ENCODE assay signal across 13 mouse cellular contexts in the genomic region with DNA sequence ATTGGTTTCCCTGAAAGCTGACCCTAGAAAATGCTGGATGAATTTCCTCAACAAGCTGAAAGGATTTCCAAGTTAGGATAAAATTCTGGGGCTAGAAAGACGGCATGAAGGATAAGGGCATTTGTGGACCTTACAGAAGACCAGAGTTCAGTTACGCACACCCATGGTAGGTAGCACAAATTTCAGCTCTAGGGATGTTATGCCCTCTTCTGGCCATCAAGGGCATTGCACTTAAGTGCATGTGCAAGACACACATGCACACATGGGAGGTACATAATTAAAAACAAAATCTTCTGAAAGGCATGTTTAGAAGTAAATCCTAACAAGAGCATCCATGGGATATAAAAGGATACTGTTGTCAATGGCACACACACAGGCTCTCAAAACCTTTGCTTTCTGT. TPM values are rescaled to one million over a fixed set of nuclear protein-coding genes. Genes with fewer than 3 reads are reported as not detected.
DNase-seq lines count a peak whose midpoint lies in the region; ATAC-seq and TF ChIP-seq lines count a peak whose summit lies in the region.
"Had no signal": no experiment of that assay in that cellular context is flagged by ENCODE, and none has a peak within 500 bp of the region (broad histone marks: within the 10 kb centered on the region; RNA-seq: fewer than 3 reads in every experiment).

No protein-coding gene starts in this region.

- no peak for ATAC-seq in Patski
- ATAC-seq in megakaryocyte, adult 5-6 weeks (ENCODE audit: poor library complexity, severe bottlenecking), result 0 out of 2 replicates have a peak, but pooled peaks have one; percentile 37

- no peak overlapping the region for H3K4me3 ChIP-seq in left cerebral cortex, adult 2 months

- TF ChIP-seq CTCF in left cerebral cortex, adult 2 months (IDR thresholded peaks at IDR 0.05), result peak; percentile 54
- TF ChIP-seq CTCF in Patski (IDR thresholded peaks at IDR 0.05), result peak; percentile 56

- no peaks in the 10 kb centered on the region for H3K27me3 ChIP-seq in Patski

- POLR2A ChIA-PET in Patski (lab: Charles Lee), result interaction anchor here (0.6 kb wide), 1 partner anchor 72 kb away, joined by 4 read pairs; no protein-coding TSS in a partner anchor

- no peak overlapping the region for H3K27ac ChIP-seq in left cerebral cortex, adult 2 months

- CTCF ChIA-PET in Patski (lab: Charles Lee), result interaction anchor here (1.0 to 2.5 kb wide), 2 partner anchors 25 to 76 kb away, joined by 4 to 6 read pairs; no protein-coding TSS in a partner anchor

- peak; percentile 34 to 56 for DNase-seq in cerebellum, postnatal 14 days
- no peak for DNase-seq in cerebellum, adult 9-10 months
- DNase-seq in left cerebral cortex, adult 2 months (ENCODE audit: extremely low spot score in 1 of 2, low spot score in 2 of 2), result no peak
- DNase-seq in left cerebral cortex, adult 18-20 months (ENCODE audit: low spot score in 2 of 2), result no peak
- no peak for DNase-seq in Patski (ENCODE audit: low read depth, low spot score)
- no peak for DNase-seq in right cerebral cortex, postnatal 4 days
- DNase-seq in urinary bladder, postnatal 4 days (ENCODE audit: low spot score in 2 of 2), result no peak
- DNase-seq: adrenal gland, postnatal 36 days; lung, postnatal 36 days had no signal

- in situ Hi-C loops in Patski (cut with MboI; ENCODE audit: low pct_unique_long_range_greater_than_20kb), result no loop called here

- intact Hi-C loops in left cerebral cortex, adult 2 months (cut with DNase I), result no loop called here

RNA-seq across cellular contexts. Expression of a gene that starts 54.6 kb away (rescaled TPM):
- not detected for total RNA-seq in left cerebral cortex, adult 2 months (2021)
- total RNA-seq in left cerebral cortex, adult 18-20 months (2021), result not detected
- polyA plus RNA-seq in Patski (2021), result 0.04 TPM
- total RNA-seq in megakaryocyte, adult 5-6 weeks (2015), result not detected in 2 replicates
- total RNA-seq in megakaryocyte, adult 5-6 weeks (2017), result not detected in 2 replicates
- total RNA-seq: adrenal gland, postnatal 36 days; hematopoietic stem cell, adult 5-6 weeks had no signal
- polyA plus RNA-seq: C2C12; embryonic facial prominence, embryonic 11.5 days had no signal

Comparison
In these comparisons a context has a peak if more than half of its experiments do, and no peak if none do; other contexts are left out.
1. DNase-seq: peak in cerebellum, postnatal 14 days (2 of 2); none in cerebellum, adult 9-10 months (single experiment), left cerebral cortex, adult 2 months (0 of 2), left cerebral cortex, adult 18-20 months (0 of 2), Patski (single experiment), right cerebral cortex, postnatal 4 days (single experiment) and urinary bladder, postnatal 4 days (0 of 2).